Mouse (Mus musculus) midbrain, embryonic 11.5 days (tissue): ENCODE measurements at regions not wholly inside any gene's neighbourhood (a gene's known extent, or its start where the extent isn't known, plus 50 kb on each side); places are given as distances from the start of the nearest gene placed in this dataset.

ENCODE experiments used
- ATAC-seq: fragments of 200-750 bp; cut with Nextera tagmentation; 2 replicates; pipeline ENCODE4 v1.8.0; 2017; ENCODE audit warnings: moderate TSS enrichment, moderate library complexity; ENCODE audit not compliant: low FRiP score
- DNase-seq: peaks from one replicate; pipeline ENCODE4 v3.0.0; 2015; ENCODE audit warnings: low spot score; ENCODE audit errors: missing footprints
- H3K27ac ChIP-seq: fragments of 300-500 bp; sonication (generic); 2 replicates; pipeline ENCODE4 v1.5.1; 2014; ENCODE audit warnings: low read depth, low read length
- H3K27me3 ChIP-seq: fragments of 300-500 bp; sonication (generic); 2 replicates; pipeline ENCODE4 v1.6.1; 2014; ENCODE audit warnings: mild to moderate bottlenecking, low read length, moderate library complexity, mixed read lengths; ENCODE audit not compliant: control insufficient read depth, insufficient read depth
- H3K36me3 ChIP-seq: fragments of 300-500 bp; sonication (generic); 2 replicates; pipeline ENCODE4 v1.6.1; 2014; ENCODE audit warnings: mild to moderate bottlenecking, low read length, moderate library complexity, mixed read lengths; ENCODE audit not compliant: control insufficient read depth, insufficient read depth
- H3K4me1 ChIP-seq: fragments of 300-500 bp; sonication (generic); 2 replicates; pipeline ENCODE4 v1.6.1; 2014; ENCODE audit warnings: low read length; ENCODE audit not compliant: control insufficient read depth, insufficient read depth
- H3K4me2 ChIP-seq: fragments of 300-500 bp; sonication (generic); 2 replicates; pipeline ENCODE4 v1.6.1; 2014; ENCODE audit warnings: mild to moderate bottlenecking, moderate library complexity
- H3K4me3 ChIP-seq: fragments of 300-500 bp; sonication (generic); 2 replicates; pipeline ENCODE4 v1.5.1; 2014; ENCODE audit warnings: low read depth, low read length
- H3K9ac ChIP-seq: fragments of 300-500 bp; sonication (generic); 2 replicates; pipeline ENCODE4 v1.6.1; 2014; ENCODE audit warnings: low read length
- H3K9me3 ChIP-seq: fragments of 300-500 bp; sonication (generic); 2 replicates; pipeline ENCODE4 v1.6.1; 2016; ENCODE audit warnings: low read length; ENCODE audit not compliant: control insufficient read depth
- WGBS: fragments of 180-500 bp; shearing (Covaris S2); extraction: QIAGEN DNeasy Blood & Tissue Kit; methylation state at CpG from one replicate; pipeline ENCODE4 v1.1.7; 2014; 5-methylcytosine and 5-hydroxymethylcytosine counted together

GRCm38 (mm10) chr15:42361871-42362270 is 2227.7 kb downstream of the 9330182O14Rik start:
- DNase-seq = no peak
- no peak overlapping the region for H3K9ac ChIP-seq
- no peak for ATAC-seq
- H3K4me1 ChIP-seq = no peaks in the 10 kb centered on the region
- H3K27me3 ChIP-seq = no peaks in the 10 kb centered on the region
- H3K4me2 ChIP-seq = no peak overlapping the region
- H3K4me3 ChIP-seq = no peak overlapping the region
- H3K36me3 ChIP-seq = no peaks in the 10 kb centered on the region
- H3K9me3 ChIP-seq = no peaks in the 10 kb centered on the region
- no peak overlapping the region for H3K27ac ChIP-seq

DNA sequence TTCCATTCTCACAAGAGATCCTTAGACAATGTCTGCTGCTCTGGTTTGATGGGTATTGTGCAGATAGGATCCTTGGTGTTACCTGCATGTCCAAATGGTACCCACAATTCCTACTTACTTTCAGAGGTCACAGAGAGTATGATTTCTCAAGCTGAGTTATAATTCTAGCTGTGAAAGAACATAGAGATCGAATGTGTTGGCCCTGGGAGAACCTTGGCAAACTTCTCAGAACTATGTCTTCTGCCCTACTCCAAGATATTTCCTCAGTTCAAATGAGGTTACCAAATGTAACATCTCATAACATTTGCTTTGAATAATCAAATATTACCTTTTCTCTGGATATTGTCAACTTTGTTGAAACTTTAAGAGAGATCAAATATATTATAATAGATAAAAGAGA is 2230.8 kb downstream of the 9330182O14Rik start:
- Histone ChIP-seq H3K27ac (no peak overlapping the region), H3K9ac (no peak overlapping the region), H3K4me3 (no peak overlapping the region), H3K27me3 (no peaks in the 10 kb centered on the region), H3K4me2 (no peak overlapping the region), H3K9me3 (no peaks in the 10 kb centered on the region), H3K4me1 (no peaks in the 10 kb centered on the region), H3K36me3 (no peaks in the 10 kb centered on the region)
- DNase-seq = no peak
- 89% methylated on average over 1 of the region's 1 CpGs for WGBS
- no peak for ATAC-seq

- Histone ChIP-seq H3K9me3 (no peaks in the 10 kb centered on the region), H3K9ac (no peak overlapping the region), H3K4me3 (no peak overlapping the region), H3K4me1 (no peaks in the 10 kb centered on the region), H3K36me3 (no peaks in the 10 kb centered on the region), H3K4me2 (no peak overlapping the region), H3K27ac (no peak overlapping the region), H3K27me3 (no peaks in the 10 kb centered on the region)
- 70% methylated on average over 3 of the region's 3 CpGs for WGBS
- no peak for ATAC-seq
- no peak for DNase-seq
Observed at GRCm38 (mm10) chr15:42366796-42367195, 2232.6 kb downstream of the 9330182O14Rik start.

DNA sequence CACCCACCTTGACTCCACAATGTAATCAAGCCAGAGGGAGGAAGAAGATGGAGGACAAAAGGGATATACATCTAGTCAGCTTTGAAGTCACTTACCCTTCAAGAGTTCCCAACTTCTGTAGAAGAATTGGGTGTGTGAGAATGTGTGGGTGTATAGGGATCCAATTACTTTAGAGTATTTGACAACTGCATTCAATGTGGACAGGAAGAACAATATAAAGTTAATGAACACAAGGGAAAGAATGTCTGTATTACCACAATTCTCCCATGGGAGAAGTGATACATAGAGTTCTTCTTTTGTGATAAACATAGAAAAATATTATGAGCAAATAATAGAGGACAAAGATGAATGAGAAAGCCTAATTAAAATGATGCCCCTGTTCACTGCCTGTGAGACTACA is 2235.4 kb downstream of the 9330182O14Rik start:
- H3K4me2 ChIP-seq = no peak overlapping the region
- H3K9ac ChIP-seq = no peak overlapping the region
- no peaks in the 10 kb centered on the region for H3K36me3 ChIP-seq
- H3K9me3 ChIP-seq = no peaks in the 10 kb centered on the region
- H3K4me3 ChIP-seq = no peak overlapping the region
- ATAC-seq = no peak
- no peaks in the 10 kb centered on the region for H3K4me1 ChIP-seq
- H3K27me3 ChIP-seq = no peaks in the 10 kb centered on the region
- no peak overlapping the region for H3K27ac ChIP-seq
- DNase-seq = no peak

GRCm38 (mm10) chr15:42370044-42370443 is 2235.9 kb downstream of the 9330182O14Rik start:
- Histone ChIP-seq H3K4me3 (no peak overlapping the region), H3K27me3 (no peaks in the 10 kb centered on the region), H3K9ac (no peak overlapping the region), H3K36me3 (no peaks in the 10 kb centered on the region), H3K4me2 (no peak overlapping the region), H3K4me1 (no peaks in the 10 kb centered on the region), H3K9me3 (no peaks in the 10 kb centered on the region), H3K27ac (no peak overlapping the region)
- WGBS = 79% methylated on average over 1 of the region's 1 CpGs
- ATAC-seq = no peak
- DNase-seq = no peak

GRCm38 (mm10) chr15:42372704-42373286 is 2238.6 kb downstream of the 9330182O14Rik start:
- Histone ChIP-seq H3K27ac (no peak overlapping the region), H3K27me3 (no peaks in the 10 kb centered on the region), H3K4me2 (no peak overlapping the region), H3K9me3 (no peaks in the 10 kb centered on the region), H3K4me3 (no peak overlapping the region), H3K4me1 (no peaks in the 10 kb centered on the region), H3K9ac (no peak overlapping the region), H3K36me3 (no peaks in the 10 kb centered on the region)
- no peak for ATAC-seq
- WGBS = 97% methylated on average over 2 of the region's 2 CpGs
- DNase-seq = no peak
